10 mouse cellular contexts compared by ENCODE assay signal in genomic region chr16:44552036-44552435, GRCm38 (mm10). TPM values are rescaled to one million over a fixed set of nuclear protein-coding genes. Genes with fewer than 3 reads are reported as not detected.
DNase-seq lines count a peak whose midpoint lies in the region; ATAC-seq lines count a peak whose summit lies in the region.
"Had no signal": no experiment of that assay in that cellular context is flagged by ENCODE, and none has a peak within 500 bp of the region (broad histone marks: within the 10 kb centered on the region; RNA-seq: fewer than 3 reads in every experiment).

No protein-coding gene starts in this region.

- no peak for ATAC-seq in intestine, embryonic 14.5 days (replicated peaks; ENCODE audit: low FRiP score, low TSS enrichment, low read depth)
- ATAC-seq in intestine, embryonic 15.5 days = no peak
- ATAC-seq in forebrain, embryonic 12.5 days (ENCODE audit: low FRiP score) = peak; percentile 52; the same call in 1 of the 2 replicates
- no peak for ATAC-seq in limb, embryonic 15.5 days (ENCODE audit: insufficient number of reproducible peaks, low FRiP score, low TSS enrichment, low read depth)
- ATAC-seq in liver, embryonic 12.5 days = no peak
- no peak for ATAC-seq in erythroid progenitor cell, adult 5-6 weeks (replicated peaks; ENCODE audit: low FRiP score, poor library complexity, severe bottlenecking)

- no peak overlapping the region for H3K4me3 ChIP-seq in intestine, embryonic 14.5 days (ENCODE audit: low read depth, low read length)
- no peak overlapping the region for H3K4me3 ChIP-seq in intestine, embryonic 15.5 days (replicated peaks)
- H3K4me3 ChIP-seq in forebrain, embryonic 12.5 days (replicated peaks) = peak overlapping the region; percentile 11; the same call in 1 of the 2 replicates
- H3K4me3 ChIP-seq in limb, embryonic 15.5 days = 0 out of 2 replicates have a peak overlapping the region, but pooled peaks have one; percentile 1
- no peak overlapping the region for H3K4me3 ChIP-seq in liver, embryonic 12.5 days

- no peak overlapping the region for H3K4me2 ChIP-seq in intestine, embryonic 14.5 days (ENCODE audit: low read length)
- H3K4me2 ChIP-seq in intestine, embryonic 15.5 days (replicated peaks) = no peak overlapping the region
- peak overlapping the region; percentile 27 for H3K4me2 ChIP-seq in forebrain, embryonic 12.5 days
- peak overlapping the region; percentile 33; the same call in 1 of the 2 replicates for H3K4me2 ChIP-seq in limb, embryonic 15.5 days
- no peak overlapping the region for H3K4me2 ChIP-seq in liver, embryonic 12.5 days

- WGBS in intestine, embryonic 14.5 days = 70% methylated on average over 2 of the region's 2 CpGs
- 77% methylated on average over 2 of the region's 2 CpGs for WGBS in intestine, embryonic 15.5 days
- WGBS in forebrain, embryonic 12.5 days = 52% methylated on average over 2 of the region's 2 CpGs
- WGBS in limb, embryonic 15.5 days = 48% methylated on average over 2 of the region's 2 CpGs
- 59% methylated on average over 2 of the region's 2 CpGs for WGBS in liver, embryonic 12.5 days (ENCODE audit: insufficient replicate concordance)

- H3K36me3 ChIP-seq in intestine, embryonic 14.5 days (ENCODE audit: control insufficient read depth, insufficient read depth, low read length) = no peaks in the 10 kb centered on the region
- no peaks in the 10 kb centered on the region for H3K36me3 ChIP-seq in intestine, embryonic 15.5 days
- H3K36me3 ChIP-seq in forebrain, embryonic 12.5 days (replicated peaks) = peaks cover 22% of the 10 kb centered on the region
- peaks cover 19% of the 10 kb centered on the region for H3K36me3 ChIP-seq in limb, embryonic 15.5 days
- H3K36me3 ChIP-seq in liver, embryonic 12.5 days = no peaks in the 10 kb centered on the region

- H3K9me3 ChIP-seq in intestine, embryonic 14.5 days (ENCODE audit: control insufficient read depth, low read length) = no peaks in the 10 kb centered on the region
- no peaks in the 10 kb centered on the region for H3K9me3 ChIP-seq in intestine, embryonic 15.5 days
- H3K9me3 ChIP-seq in forebrain, embryonic 12.5 days = no peaks in the 10 kb centered on the region
- H3K9me3 ChIP-seq in limb, embryonic 15.5 days = no peaks in the 10 kb centered on the region
- H3K9me3 ChIP-seq in liver, embryonic 12.5 days (replicated peaks) = no peaks in the 10 kb centered on the region

- peak; percentile 49 for DNase-seq in intestine, embryonic 14.5 days (ENCODE audit: low spot score)
- DNase-seq in cerebellum, adult 18-20 months = peak; percentile 66 to 71
- DNase-seq in kidney, postnatal 25 days = no peak
- DNase-seq: kidney, adult 8-10 months; right cerebral cortex, adult 18-20 months had no signal

- H3K4me1 ChIP-seq in intestine, embryonic 14.5 days (replicated peaks; ENCODE audit: control insufficient read depth, insufficient read depth, low read length) = peaks cover 37% of the 10 kb centered on the region
- peaks cover 12% of the 10 kb centered on the region; the same call in 1 of the 2 replicates for H3K4me1 ChIP-seq in intestine, embryonic 15.5 days (replicated peaks)
- H3K4me1 ChIP-seq in forebrain, embryonic 12.5 days = peaks cover 83% of the 10 kb centered on the region
- peaks cover 77% of the 10 kb centered on the region for H3K4me1 ChIP-seq in limb, embryonic 15.5 days
- H3K4me1 ChIP-seq in liver, embryonic 12.5 days = no peaks in the 10 kb centered on the region

- no peak overlapping the region for H3K27ac ChIP-seq in intestine, embryonic 14.5 days (ENCODE audit: low read depth)
- H3K27ac ChIP-seq in intestine, embryonic 15.5 days = no peak overlapping the region
- H3K27ac ChIP-seq in forebrain, embryonic 12.5 days = peak overlapping the region; percentile 77
- H3K27ac ChIP-seq in limb, embryonic 15.5 days = peak overlapping the region; percentile 44; the same call in 1 of the 2 replicates
- no peak overlapping the region for H3K27ac ChIP-seq in liver, embryonic 12.5 days

- H3K9ac ChIP-seq in intestine, embryonic 14.5 days (ENCODE audit: low read length) = no peak overlapping the region
- H3K9ac ChIP-seq in intestine, embryonic 15.5 days = no peak overlapping the region
- H3K9ac ChIP-seq in forebrain, embryonic 12.5 days = peak overlapping the region; percentile 9
- H3K9ac ChIP-seq in limb, embryonic 15.5 days = 0 out of 2 replicates have a peak overlapping the region, but pooled peaks have one; percentile 10
- H3K9ac ChIP-seq in liver, embryonic 12.5 days = no peak overlapping the region

- H3K27me3 ChIP-seq in intestine, embryonic 14.5 days (replicated peaks; ENCODE audit: control insufficient read depth, insufficient read depth, low read length) = no peaks in the 10 kb centered on the region
- H3K27me3 ChIP-seq in intestine, embryonic 15.5 days (replicated peaks) = no peaks in the 10 kb centered on the region
- H3K27me3 ChIP-seq in forebrain, embryonic 12.5 days = no peaks in the 10 kb centered on the region
- H3K27me3 ChIP-seq in limb, embryonic 15.5 days = no peaks in the 10 kb centered on the region
- peaks cover 16% of the 10 kb centered on the region for H3K27me3 ChIP-seq in liver, embryonic 12.5 days (replicated peaks)

RNA-seq across cellular contexts. Expression of gene Boc, which starts 6.7 kb away (rescaled TPM):
- polyA plus RNA-seq in intestine, embryonic 14.5 days (2014; fragmentation: Nextera tagmentation; extraction: Ambion mirVana) = 14.2 and 14.9 TPM in 2 replicates
- 9.8 and 10.3 TPM in 2 replicates for polyA plus RNA-seq in intestine, embryonic 15.5 days (2015; fragmentation: Nextera tagmentation; extraction: Ambion mirVana)
- polyA plus RNA-seq in forebrain, embryonic 12.5 days (2016; fragmentation: Nextera tagmentation; extraction: Ambion mirVana) = 28.3 and 31.0 TPM in 2 replicates
- polyA plus RNA-seq in limb, embryonic 15.5 days (2015; fragmentation: Nextera tagmentation; extraction: Ambion mirVana) = 56.1 and 57.6 TPM in 2 replicates
- 1.1 and 1.7 TPM in 2 replicates for polyA plus RNA-seq in liver, embryonic 12.5 days (2016; fragmentation: Nextera tagmentation; extraction: Ambion mirVana)
- total RNA-seq in erythroid progenitor cell, adult 5-6 weeks (2015; ENCODE audit: low replicate concordance) = not detected in 2 replicates
- total RNA-seq in erythroid progenitor cell, adult 5-6 weeks (2017; ENCODE audit: low replicate concordance) = not detected in 2 replicates

Comparison
In these comparisons a context has a peak if more than half of its experiments do, and no peak if none do; other contexts are left out.
1. DNase-seq: peak in intestine, embryonic 14.5 days (single experiment) and cerebellum, adult 18-20 months (2 of 2); none in kidney, postnatal 25 days (0 of 2).
2. H3K27ac ChIP-seq: peak in forebrain, embryonic 12.5 days (single experiment) and limb, embryonic 15.5 days (single experiment); none in intestine, embryonic 14.5 days (single experiment), intestine, embryonic 15.5 days (single experiment) and liver, embryonic 12.5 days (single experiment).
3. H3K4me2 ChIP-seq: peak in forebrain, embryonic 12.5 days (single experiment) and limb, embryonic 15.5 days (single experiment); none in intestine, embryonic 14.5 days (single experiment), intestine, embryonic 15.5 days (single experiment) and liver, embryonic 12.5 days (single experiment).
4. H3K4me3 ChIP-seq: peak in forebrain, embryonic 12.5 days (single experiment) and limb, embryonic 15.5 days (single experiment); none in intestine, embryonic 14.5 days (single experiment), intestine, embryonic 15.5 days (single experiment) and liver, embryonic 12.5 days (single experiment).
5. H3K9ac ChIP-seq: peak in forebrain, embryonic 12.5 days (single experiment) and limb, embryonic 15.5 days (single experiment); none in intestine, embryonic 14.5 days (single experiment), intestine, embryonic 15.5 days (single experiment) and liver, embryonic 12.5 days (single experiment).